Mouse (Mus musculus) brown adipose tissue, adult 24 weeks (tissue): Measurements from ENCODE around the gene Dcaf5. TPM values are rescaled to one million over a fixed set of nuclear protein-coding genes. Genes with fewer than 3 reads are reported as not detected.
A peak's percentile ranks its signal among the peaks of the same experiment; 100 is the strongest.

ENCODE experiments used
- H3K27ac ChIP-seq: fragments of 200-500 bp; replicated peaks from 2 replicates; pipeline ENCODE4 v1.5.1; 2012; ENCODE audit warnings: low read depth, mild to moderate bottlenecking, low read length
- H3K4me1 ChIP-seq: fragments of 200-500 bp; 2 replicates; pipeline ENCODE4 v1.6.1; 2012; ENCODE audit warnings: low read length, mixed read lengths; ENCODE audit not compliant: control insufficient read depth, insufficient read depth, insufficient read length
- H3K4me3 ChIP-seq: fragments of 200-500 bp; 2 replicates; pipeline ENCODE4 v1.5.1; 2012; ENCODE audit warnings: low read depth, mild to moderate bottlenecking, low read length, moderate library complexity; ENCODE audit not compliant: insufficient read depth
- polyA plus RNA-seq: library from polyadenylated mRNA; stranded (reverse); fragments of >200 nt; gene quantifications from 2 replicates; pipeline ENCODE4 v1.2.4, GENCODE M21; 2012; ENCODE audit not compliant: missing spikeins, insufficient read depth, insufficient read length

The Dcaf5 gene
- polyA plus RNA-seq, 1 experiment: 15.5 TPM

GRCm38 (mm10) chr12:80385361-80385760, 51.0 kb downstream of the Dcaf5 start:
- Histone ChIP-seq H3K27ac (no peak overlapping the region), H3K4me1 (no peaks in the 10 kb centered on the region)

GRCm38 (mm10) chr12:80383478-80383877, 52.9 kb downstream of the Dcaf5 start:
- H3K27ac ChIP-seq: no peak overlapping the region
- no peaks in the 10 kb centered on the region; the same call in 1 of the 2 replicates for H3K4me1 ChIP-seq
- H3K4me3 ChIP-seq: no peak overlapping the region

More at GRCm38 (mm10) chr12:80385361-80385760, 51.0 kb downstream of the Dcaf5 start:
- no peak overlapping the region for H3K4me3 ChIP-seq

- Histone ChIP-seq H3K4me1 (no peaks in the 10 kb centered on the region; the same call in 1 of the 2 replicates), H3K27ac (no peak overlapping the region), H3K4me3 (no peak overlapping the region)
Observed at GRCm38 (mm10) chr12:80382794-80383193, 53.6 kb downstream of the Dcaf5 start.

- no peaks in the 10 kb centered on the region; the same call in 1 of the 2 replicates for H3K4me1 ChIP-seq
- no peak overlapping the region for H3K4me3 ChIP-seq
- H3K27ac ChIP-seq: no peak overlapping the region
Observed at GRCm38 (mm10) chr12:80379831-80380457, 56.5 kb downstream of the Dcaf5 start.

GRCm38 (mm10) chr12:80379393-80379792, 57.0 kb downstream of the Dcaf5 start:
- Histone ChIP-seq H3K4me3 (no peak overlapping the region), H3K27ac (no peak overlapping the region), H3K4me1 (no peaks in the 10 kb centered on the region; the same call in 1 of the 2 replicates)

- no peak overlapping the region for H3K4me3 ChIP-seq
- no peaks in the 10 kb centered on the region; the same call in 1 of the 2 replicates for H3K4me1 ChIP-seq
- H3K27ac ChIP-seq: no peak overlapping the region
Observed at GRCm38 (mm10) chr12:80377604-80378003, 58.8 kb downstream of the Dcaf5 start.

- Histone ChIP-seq H3K4me1 (no peaks in the 10 kb centered on the region; the same call in 1 of the 2 replicates), H3K27ac (no peak overlapping the region), H3K4me3 (no peak overlapping the region)
Observed at GRCm38 (mm10) chr12:80375721-80376120, 60.7 kb downstream of the Dcaf5 start.

GRCm38 (mm10) chr12:80374736-80375135, 61.7 kb downstream of the Dcaf5 start:
- no peaks in the 10 kb centered on the region for H3K4me1 ChIP-seq
- H3K4me3 ChIP-seq: no peak overlapping the region
- no peak overlapping the region for H3K27ac ChIP-seq

- H3K4me3 ChIP-seq: no peak overlapping the region
- no peak overlapping the region for H3K27ac ChIP-seq
- no peaks in the 10 kb centered on the region for H3K4me1 ChIP-seq
Observed at GRCm38 (mm10) chr12:80372946-80373345, 63.5 kb downstream of the Dcaf5 start.

- no peak overlapping the region for H3K4me3 ChIP-seq
- no peak overlapping the region for H3K27ac ChIP-seq
Observed at GRCm38 (mm10) chr12:80367227-80367626, 69.2 kb downstream of the Dcaf5 start.

GRCm38 (mm10) chr12:80366004-80366480, 70.4 kb downstream of the Dcaf5 start:
- Histone ChIP-seq H3K4me1 (peaks cover 2% of the 10 kb centered on the region; the same call in 1 of the 2 replicates), H3K4me3 (no peak overlapping the region), H3K27ac (0 out of 2 replicates have a peak overlapping the region, but pooled peaks have one; percentile 3)

More at GRCm38 (mm10) chr12:80367227-80367626, 69.2 kb downstream of the Dcaf5 start:
- H3K4me1 ChIP-seq: peaks cover 2% of the 10 kb centered on the region; the same call in 1 of the 2 replicates

- peaks cover 2% of the 10 kb centered on the region; the same call in 1 of the 2 replicates for H3K4me1 ChIP-seq
- no peak overlapping the region for H3K27ac ChIP-seq
- no peak overlapping the region for H3K4me3 ChIP-seq
Observed at GRCm38 (mm10) chr12:80365345-80365744, 71.1 kb downstream of the Dcaf5 start.

- H3K4me3 ChIP-seq: no peak overlapping the region
- no peak overlapping the region for H3K27ac ChIP-seq
- H3K4me1 ChIP-seq: no peaks in the 10 kb centered on the region
Observed at GRCm38 (mm10) chr12:80361655-80362054, 74.7 kb downstream of the Dcaf5 start.

GRCm38 (mm10) chr12:80360321-80360720, 76.1 kb downstream of the Dcaf5 start:
- Histone ChIP-seq H3K4me3 (no peak overlapping the region), H3K4me1 (no peaks in the 10 kb centered on the region), H3K27ac (no peak overlapping the region)

- Histone ChIP-seq H3K4me1 (no peaks in the 10 kb centered on the region), H3K4me3 (no peak overlapping the region), H3K27ac (no peak overlapping the region)
Observed at GRCm38 (mm10) chr12:80344777-80345231, 91.6 kb downstream of the Dcaf5 start.

- H3K4me1 ChIP-seq: peaks cover 3% of the 10 kb centered on the region
- no peak overlapping the region for H3K27ac ChIP-seq
- H3K4me3 ChIP-seq: no peak overlapping the region
Observed at GRCm38 (mm10) chr12:80340936-80341335, 95.5 kb downstream of the Dcaf5 start.
